Mouse (Mus musculus): Measurements from ENCODE around the gene Lmntd1. TPM values are rescaled to one million over a fixed set of nuclear protein-coding genes. Genes with fewer than 3 reads are reported as not detected.

Gene Lmntd1
- polyA plus RNA-seq, 1 experiment from 2014 or later: not detected

GRCm38 (mm10) chr6:145322246-145322645, 291.9 kb downstream of the Lmntd1 start:
- H3K4me3 ChIP-seq: no peak overlapping the region
- 65% methylated on average over 7 of the region's 7 CpGs for WGBS (ENCODE audit: insufficient replicate concordance)
- no peaks in the 10 kb centered on the region for H3K27me3 ChIP-seq (replicated peaks)
- no peak for ATAC-seq
- H3K9me3 ChIP-seq (replicated peaks): no peaks in the 10 kb centered on the region
- H3K36me3 ChIP-seq: no peaks in the 10 kb centered on the region
- H3K27ac ChIP-seq: no peak overlapping the region
- H3K9ac ChIP-seq: no peak overlapping the region
- no peaks in the 10 kb centered on the region; the same call in 1 of the 2 replicates for H3K4me1 ChIP-seq
- no peak overlapping the region for H3K4me2 ChIP-seq

- no peaks in the 10 kb centered on the region for H3K36me3 ChIP-seq
- no peak overlapping the region for H3K4me3 ChIP-seq
- H3K9ac ChIP-seq: no peak overlapping the region
- no peaks in the 10 kb centered on the region; the same call in 1 of the 2 replicates for H3K4me1 ChIP-seq
- ATAC-seq: no peak
- H3K4me2 ChIP-seq: no peak overlapping the region
- H3K27ac ChIP-seq: no peak overlapping the region
- no peaks in the 10 kb centered on the region for H3K9me3 ChIP-seq (replicated peaks)
- WGBS (ENCODE audit: insufficient replicate concordance): 74% methylated on average over 10 of the region's 10 CpGs
- no peaks in the 10 kb centered on the region for H3K27me3 ChIP-seq (replicated peaks)
Measured at GRCm38 (mm10) chr6:145320156-145320555, 294.0 kb downstream of the Lmntd1 start.

Other genes starting within 250 kb of the Lmntd1 start
- not detected in 2 replicates for gene Tuba3b, start 1.4 kb upstream of the Lmntd1 start, polyA plus RNA-seq (2016; fragmentation: Nextera tagmentation; extraction: Ambion mirVana)
- gene Rassf8, start 132.4 kb upstream of the Lmntd1 start, polyA plus RNA-seq (2016; fragmentation: Nextera tagmentation; extraction: Ambion mirVana): 0.94 and 1.2 TPM in 2 replicates